Mouse (Mus musculus) retina, embryonic 14.5 days (tissue): ENCODE measurements around the gene Supt6.
"Not testable (repeated sequence)": the region's sequence is repeated elsewhere in the genome, so short reads cannot be mapped to it uniquely, and the experiment has no call there.

ENCODE experiments used
- DNase-seq: peaks from one replicate; pipeline ENCODE4 v3.0.0-alpha.2; 2015; ENCODE audit warnings: low spot score

Supt6 gene

DNA sequence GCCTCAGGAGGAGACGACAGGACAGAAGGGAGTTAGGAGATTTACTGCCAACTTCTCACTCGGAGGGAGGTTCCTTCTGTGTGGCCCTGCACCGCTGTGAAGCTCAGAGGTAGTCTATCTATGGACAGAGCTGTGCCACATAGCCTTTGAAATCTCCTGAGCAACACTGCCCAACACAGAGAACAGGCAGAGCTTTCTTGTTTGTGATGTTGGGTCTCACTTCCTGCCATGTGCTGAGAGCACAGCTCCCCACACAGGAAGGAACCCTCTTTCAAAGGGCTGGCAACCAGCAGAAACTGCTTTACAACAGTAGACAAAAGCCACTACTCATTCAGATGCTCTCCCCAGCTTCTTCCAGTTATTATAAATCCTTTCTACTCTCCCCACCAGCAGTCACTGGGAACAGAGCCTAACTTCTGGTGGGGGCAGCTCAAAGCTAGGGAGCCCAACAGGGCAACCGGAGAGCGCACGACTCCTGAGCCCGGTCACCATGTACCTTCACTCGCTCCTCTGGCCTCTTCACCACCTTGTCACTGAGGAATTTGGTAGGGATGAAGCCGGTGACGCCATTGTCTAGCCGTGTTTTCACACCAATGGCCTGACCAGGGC, 30.0 kb downstream of the Supt6 start:
- DNase-seq: no peak

DNA sequence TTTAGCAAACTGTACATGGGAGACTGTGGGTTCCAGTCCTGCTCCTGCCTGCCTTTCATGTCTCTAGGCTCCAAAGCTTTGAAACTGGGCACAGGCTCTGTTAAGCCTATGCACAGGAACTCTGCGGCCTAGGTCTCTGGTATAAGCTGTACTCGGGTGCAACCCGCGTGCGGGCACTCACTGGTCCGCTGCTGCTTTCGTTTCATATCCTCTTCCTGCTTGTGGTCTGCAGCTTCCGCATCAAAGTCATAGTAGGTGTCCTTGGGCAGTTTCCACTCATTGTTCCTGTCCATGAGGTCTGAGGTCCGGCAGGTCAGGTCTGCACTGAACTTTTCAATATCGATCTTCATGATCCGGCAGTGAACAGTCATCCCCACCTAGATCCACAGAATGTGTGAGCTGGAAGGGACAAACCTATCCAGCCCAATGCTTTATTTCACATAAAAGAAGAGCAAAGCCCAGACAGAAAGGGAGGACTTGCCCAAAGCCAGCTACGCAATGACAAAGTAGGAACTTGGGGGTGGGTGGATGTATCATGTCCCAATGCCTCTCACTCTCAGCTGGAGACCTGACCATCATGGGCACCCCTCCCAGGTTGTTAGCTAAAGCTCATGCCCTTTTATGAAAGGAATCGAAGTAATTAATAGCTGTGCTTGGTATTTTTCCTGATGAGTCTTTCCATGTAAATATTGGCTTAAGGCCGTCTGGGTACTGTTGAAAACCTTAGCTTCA, 32.5 kb downstream of the Supt6 start:
- DNase-seq: no peak

DNA sequence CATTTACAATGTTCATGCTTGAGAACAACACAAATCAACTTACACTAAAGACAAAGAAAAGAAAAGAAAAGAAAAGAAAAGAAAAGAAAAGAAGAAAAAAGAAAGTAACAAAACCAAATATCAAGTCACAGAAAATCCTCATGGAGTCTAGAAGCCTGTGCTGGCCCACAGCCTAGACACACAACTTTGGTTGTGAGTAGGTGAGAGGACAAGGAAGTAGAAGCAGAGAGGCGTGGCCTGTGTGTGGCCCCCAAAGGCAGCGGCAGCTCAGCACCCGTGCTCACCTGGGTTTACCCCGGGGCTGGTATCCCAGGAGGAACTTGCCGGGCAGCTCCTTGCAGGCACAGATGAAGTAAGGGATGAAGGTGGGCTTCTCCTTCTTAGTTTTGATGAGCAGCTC, 34.3 kb downstream of the Supt6 start:
- DNase-seq: no peak

DNA sequence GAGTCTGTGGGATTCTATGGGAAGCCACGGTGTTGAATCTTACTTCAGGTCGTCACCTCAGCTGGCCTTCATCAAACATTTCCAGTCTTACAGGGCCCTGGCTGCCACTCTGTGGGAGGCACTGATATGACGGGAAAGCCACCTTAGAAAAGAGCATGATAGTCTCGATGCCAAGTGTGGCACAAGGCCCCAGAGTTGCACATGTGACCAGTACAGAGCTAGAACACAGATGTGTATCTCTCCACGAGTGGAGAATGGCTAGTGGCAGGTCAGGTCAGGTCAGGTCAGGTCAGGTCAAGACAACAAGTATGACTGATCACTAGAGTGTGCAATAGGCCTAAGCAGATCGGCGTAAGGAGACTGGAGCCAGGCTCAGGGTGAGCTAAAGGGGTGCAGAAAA, 35.2 kb downstream of the Supt6 start:
- DNase-seq: no peak

DNA sequence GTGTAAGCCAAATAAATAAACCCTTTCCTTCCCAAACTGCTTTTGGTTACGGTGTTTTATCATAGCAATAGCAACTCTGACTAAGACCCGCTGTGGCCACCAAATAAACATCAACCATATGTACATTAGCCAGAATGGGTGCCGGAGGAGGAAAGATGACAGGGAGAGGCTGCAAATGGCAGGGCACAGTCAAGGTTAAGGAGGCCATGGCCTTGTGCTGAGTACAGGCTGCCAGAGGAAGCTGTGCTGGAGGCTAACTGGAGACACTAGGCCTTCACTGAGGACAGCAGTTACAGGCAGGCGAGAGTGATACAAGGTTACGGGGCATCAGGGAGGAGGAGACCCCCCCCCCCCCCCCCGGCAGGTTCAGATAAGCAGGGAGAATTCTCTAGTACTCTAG, 35.9 kb downstream of the Supt6 start:
- no peak for DNase-seq

DNA sequence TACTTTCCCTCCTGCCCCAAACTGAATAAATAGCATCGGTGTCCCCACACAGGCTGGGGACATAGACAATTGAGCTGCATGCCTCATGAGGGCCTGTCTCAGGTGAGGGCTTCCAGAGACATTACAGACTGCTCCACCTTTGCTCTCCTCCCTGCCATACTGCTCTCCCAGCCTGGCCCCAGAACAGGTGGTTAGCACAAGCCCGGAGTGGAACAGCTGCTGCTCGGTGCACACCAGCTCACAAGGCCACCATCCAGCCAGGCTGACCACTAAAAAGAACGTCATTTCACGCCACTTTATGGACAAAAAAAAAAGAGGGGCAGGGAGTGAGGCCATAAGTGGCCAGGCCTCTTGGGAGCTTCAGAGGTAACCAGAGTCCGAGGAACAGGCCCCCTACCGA, 38.6 kb downstream of the Supt6 start:
- no peak for DNase-seq

- DNase-seq: no peak
Measured at GRCm38 (mm10) chr11:78205361-78206206, 40.2 kb downstream of the Supt6 start.

DNA sequence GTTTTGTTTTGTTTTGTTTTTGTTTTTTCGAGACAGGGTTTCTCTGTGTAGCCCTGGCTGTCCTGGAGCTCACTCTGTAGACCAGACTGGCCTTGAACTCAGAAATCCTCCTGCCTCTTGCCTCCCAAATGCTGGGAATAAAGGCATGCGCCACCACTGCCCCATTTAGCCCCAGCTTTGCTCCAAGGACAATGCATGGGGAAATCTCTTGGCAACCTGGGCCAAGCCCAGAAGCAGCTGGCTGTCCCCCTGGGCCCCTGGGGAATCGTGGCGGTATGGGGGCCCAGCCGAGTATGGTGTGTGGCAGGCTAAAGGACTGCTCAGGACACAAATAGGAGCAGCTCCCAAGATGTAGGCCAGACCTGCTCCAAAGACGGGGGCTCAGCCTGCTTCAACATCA, 41.5 kb downstream of the Supt6 start:
- DNase-seq: no peak

DNA sequence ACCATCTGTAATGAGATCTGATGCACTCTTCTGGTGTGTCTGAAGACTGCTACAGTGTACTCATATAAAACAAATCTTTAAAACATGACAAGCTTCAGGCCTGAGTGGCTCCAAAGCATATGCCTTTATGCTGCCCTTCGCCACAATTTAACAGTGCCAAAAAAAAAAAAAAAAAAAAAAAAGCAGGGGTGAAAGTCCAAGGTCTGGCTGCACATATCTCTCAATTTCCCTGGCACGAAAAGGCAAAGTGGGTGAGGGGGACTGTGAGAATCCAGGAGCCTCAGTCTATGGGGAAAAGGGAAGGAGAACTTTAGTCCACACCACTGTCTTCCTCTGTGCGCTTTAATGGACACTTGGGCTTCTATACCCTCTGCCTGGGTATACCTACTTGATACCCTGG, 43.4 kb downstream of the Supt6 start:
- no peak for DNase-seq

DNA sequence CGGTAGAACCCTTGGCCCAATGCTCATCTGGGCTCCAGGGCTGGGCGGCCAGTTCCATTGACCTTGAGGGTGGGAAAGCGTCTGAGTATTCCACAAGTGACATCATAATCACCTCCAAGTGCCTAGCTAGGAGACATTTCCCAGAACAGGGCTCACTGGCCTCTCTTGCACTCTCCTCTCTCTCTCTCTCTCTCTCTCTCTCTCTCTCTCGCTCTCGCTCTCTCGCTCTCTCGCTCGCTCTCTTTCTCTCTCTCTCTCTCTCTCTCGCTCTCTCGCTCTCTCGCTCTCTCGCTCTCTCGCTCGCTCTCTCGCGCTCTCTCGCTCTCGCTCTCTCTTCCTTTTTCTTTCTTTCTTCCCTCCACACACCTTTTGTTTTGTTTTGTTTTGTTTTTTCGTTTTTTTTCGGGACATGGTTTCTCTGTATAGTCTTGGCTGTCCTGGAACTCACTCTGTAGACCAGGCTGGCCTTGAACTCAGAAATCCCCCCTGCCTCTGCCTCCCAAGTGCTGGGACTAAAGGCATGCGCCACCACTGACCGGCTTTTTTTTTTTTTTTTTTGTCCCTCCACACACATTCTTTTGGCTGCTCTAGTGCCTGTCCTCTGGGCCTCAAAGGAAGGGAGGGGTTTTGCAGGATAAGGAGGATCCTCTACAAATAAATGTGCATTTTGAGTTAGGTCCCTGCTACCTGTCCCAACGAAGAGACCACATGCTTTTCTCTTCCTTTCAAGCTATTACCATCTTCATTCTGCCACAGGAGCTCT, 50.5 kb downstream of the Supt6 start:
- DNase-seq: no peak

GRCm38 (mm10) chr11:78194411-78195100, 51.2 kb downstream of the Supt6 start:
- DNase-seq: peak; percentile 76

DNA sequence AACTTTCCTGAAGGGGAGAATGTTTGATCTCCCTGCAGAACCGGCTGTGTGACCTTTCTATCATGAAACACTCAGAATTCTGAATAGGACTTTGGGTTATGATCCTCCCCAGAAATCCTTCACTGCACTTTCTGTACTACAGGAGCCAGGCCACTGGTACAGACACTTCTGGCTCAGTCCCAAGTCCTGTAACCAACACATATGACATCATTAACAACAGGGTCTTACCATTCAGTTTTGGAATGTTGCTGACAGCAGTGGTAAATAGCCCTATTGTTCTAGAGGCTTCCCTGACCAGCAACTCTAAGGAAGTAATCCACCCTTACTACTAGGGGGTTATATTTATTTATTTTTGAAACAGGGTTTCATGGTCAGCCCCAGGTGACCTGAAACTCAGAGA, 52.7 kb downstream of the Supt6 start, which contains the start of gene Proca1:
Gene Proca1 (plus strand): TSS at position 280 of the 400 bp plus-strand sequence.
- no peak for DNase-seq

DNA sequence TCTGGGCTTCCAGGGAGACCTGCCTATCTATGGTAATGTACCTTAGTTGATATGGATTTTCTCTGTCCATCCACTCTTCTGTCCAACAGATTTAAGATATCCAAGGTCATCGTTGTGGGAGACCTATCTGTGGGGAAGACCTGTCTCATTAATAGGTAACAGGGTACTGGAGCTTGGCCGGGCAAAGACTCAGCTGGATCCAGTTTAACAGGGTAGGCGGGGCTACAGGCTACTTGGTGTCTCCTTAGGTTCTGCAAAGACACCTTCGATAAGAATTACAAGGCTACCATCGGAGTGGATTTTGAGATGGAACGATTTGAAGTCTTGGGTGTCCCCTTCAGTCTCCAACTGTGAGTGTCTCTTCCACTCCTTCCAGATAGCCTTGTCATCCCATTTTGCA, 55.7 kb downstream of the Supt6 start:
- DNase-seq: no peak

DNA sequence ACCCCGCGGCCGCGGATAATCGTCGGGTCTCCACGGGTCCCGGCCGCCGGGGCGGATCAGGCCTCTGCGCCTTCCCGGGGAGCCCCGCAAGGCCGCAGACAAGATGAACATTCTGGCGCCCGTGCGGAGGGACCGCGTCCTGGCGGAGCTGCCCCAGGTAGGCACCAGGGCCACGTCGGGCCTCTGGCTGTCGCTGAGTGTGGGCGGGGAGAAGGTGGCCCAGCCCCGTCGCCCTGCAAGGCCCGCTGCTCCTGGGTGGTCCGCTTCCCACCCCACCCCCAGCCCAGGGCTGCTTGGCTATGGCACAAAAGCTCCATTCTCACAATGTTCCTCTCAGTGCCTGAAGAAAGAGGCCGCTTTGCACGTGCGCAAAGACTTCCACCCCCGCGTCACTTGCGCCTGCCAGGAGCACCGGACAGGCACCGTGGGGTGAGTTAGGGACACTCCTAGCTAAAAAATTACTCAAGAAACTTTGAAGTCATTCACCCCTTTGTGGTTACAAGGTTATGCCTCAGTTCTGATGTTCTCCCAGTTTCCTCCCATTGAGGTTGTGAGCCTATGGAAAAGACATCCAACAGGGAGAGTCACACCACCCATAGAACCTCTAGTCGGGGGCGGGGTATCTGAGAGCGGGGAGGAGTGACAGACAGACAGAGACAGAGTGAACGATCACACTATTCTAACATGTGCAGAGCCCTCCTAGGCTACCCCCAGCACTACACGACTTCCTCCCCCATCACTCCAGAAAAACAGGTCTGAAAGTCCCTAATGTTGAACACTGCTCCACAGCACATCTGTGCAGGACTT, 56.4 kb downstream of the Supt6 start:
- DNase-seq: peak; percentile 91

DNA sequence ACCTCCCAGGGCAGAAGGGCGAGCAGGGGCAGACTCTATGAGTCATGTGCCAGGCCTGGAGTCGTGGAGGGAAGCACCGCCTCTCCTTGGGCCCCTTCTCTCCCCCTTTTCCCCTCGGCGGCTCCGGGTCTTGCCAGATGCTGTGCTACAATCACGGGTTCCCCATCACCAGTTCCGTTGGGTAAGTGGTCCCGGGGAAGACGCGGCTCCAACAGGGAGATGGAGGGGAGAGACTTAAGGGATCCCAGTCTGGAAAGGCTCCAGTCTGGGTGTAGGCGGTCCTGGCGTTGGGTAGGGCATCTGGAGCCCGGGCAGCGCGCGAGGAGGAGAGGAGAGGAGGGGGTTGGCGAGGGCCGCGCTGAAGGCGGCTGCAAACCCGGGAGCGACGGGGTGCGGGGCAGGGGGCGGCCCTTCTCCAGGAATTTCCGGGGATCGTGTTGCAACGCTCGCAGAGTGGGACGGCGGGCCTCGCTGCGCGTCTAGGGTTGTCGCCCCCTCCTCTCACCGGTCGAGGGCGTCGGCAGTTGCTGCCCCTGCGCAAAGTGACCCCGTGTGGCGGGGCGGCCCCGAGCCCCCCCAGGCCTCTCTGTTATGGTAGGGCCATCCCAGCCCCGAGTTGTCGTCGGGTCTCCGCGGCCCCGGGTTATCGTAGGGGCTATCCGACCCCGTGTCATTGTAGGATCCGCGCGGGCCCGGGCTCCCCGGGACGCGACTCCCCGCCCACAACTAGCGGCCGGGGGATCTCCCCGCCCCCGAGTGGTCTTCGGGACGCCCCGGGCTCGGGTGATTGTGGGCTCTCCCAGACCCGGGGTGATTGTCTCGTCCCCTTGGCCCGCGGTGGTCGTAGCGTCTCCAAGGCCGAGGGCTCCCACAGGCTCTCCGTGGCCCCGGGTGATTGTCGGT, 57.2 kb downstream of the Supt6 start, which contains the start of gene Rab34:
Gene Rab34 (plus strand): TSS at position 100 of the 903 bp plus-strand sequence.
- peak; percentile 86 for DNase-seq

DNA sequence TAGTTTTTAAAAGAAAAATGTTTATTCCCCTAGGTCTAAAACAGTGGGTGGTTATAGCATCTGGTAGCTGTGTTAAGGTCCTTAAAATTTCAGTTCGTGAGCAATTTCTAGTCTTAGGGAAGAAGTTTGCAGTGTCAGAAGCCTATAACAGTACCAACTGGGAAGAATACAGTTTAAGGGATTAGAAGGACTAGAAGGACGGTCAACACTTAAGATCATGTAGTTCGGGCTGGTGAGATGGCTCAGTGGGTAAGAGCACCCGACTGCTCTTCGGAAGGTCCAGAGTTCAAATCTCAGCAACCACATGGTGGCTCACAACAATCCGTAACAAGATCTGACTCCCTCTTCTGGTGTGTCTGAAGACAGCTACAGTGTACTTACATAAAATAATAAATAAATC, 61.1 kb downstream of the Supt6 start:
- not testable (repeated sequence) for DNase-seq

- no peak for DNase-seq
Measured at GRCm38 (mm10) chr11:78183884-78184514, 61.8 kb downstream of the Supt6 start.

DNA sequence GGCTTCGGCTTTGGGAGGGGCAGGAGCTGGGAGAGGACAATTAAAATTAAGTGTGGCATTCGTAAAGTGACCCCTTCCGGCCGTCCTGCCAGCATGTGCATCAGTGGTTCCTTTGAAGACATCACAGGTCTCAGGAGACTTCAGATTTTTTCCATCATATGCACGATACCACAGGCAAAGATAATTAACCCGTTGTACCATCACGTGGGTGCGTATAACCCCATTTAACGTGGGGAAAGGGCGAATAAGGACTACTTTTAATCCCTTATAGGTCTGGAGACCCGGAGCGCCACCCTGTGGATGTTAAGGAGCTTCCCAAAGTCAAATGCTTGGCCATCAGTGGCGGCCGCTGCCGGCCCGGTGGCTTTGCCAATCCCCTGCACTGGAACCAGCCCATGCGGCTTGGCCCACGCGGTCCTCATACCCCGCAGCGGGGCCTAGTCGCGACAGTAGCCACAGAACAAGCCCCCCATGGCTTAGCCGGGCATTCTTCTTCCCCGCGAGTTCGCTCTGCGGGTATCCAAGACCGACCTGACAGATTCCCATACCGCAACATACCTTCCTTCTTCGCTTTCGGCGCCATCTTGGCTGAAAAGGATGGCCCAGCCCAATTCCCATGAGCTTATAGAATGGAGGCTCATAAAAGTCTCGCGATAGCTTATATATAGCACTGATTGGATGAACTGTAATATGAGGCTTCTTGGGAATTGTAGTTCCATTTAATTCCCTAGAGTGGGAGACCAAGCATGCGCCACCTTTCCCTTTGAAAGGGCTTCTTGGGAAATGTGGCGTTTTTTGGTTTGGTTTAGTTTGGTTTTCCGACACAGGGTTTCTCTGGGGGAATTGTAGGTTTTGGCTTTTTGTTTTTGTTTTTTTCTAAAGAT, 62.6 kb downstream of the Supt6 start, which contains the start of gene Rpl23a:
Gene Rpl23a (minus strand): TSS at position 624 of the 884 bp plus-strand sequence.
- peak; percentile 97 for DNase-seq
